23 mouse cellular contexts compared by ENCODE assay signal in genomic region chr16:56441658-56442344, GRCm38 (mm10).
"Had no signal": no experiment of that assay in that cellular context is flagged by ENCODE, and none has a peak within 500 bp of the region (broad histone marks: within the 10 kb centered on the region; RNA-seq: fewer than 3 reads in every experiment).

No protein-coding gene starts in this region.

- H3K36me3 ChIP-seq: heart, embryonic 10.5 days; heart, embryonic 12.5 days; hindbrain, embryonic 10.5 days; hindbrain, embryonic 12.5 days; limb, embryonic 13.5 days; limb, embryonic 15.5 days; liver, embryonic 12.5 days had no signal

- H3K4me3 ChIP-seq: gastrocnemius, adult 2 months; heart, embryonic 10.5 days; heart, embryonic 12.5 days; hindbrain, embryonic 10.5 days; hindbrain, embryonic 12.5 days; limb, embryonic 13.5 days; limb, embryonic 15.5 days; liver, embryonic 12.5 days had no signal

- H3K4me1 ChIP-seq: heart, embryonic 10.5 days; heart, embryonic 12.5 days; hindbrain, embryonic 10.5 days; hindbrain, embryonic 12.5 days; limb, embryonic 13.5 days; limb, embryonic 15.5 days; liver, embryonic 12.5 days had no signal

- H3K9ac ChIP-seq: heart, embryonic 12.5 days; hindbrain, embryonic 12.5 days; hindbrain, embryonic 14.5 days; limb, embryonic 13.5 days; limb, embryonic 15.5 days; liver, embryonic 12.5 days had no signal

- H3K27ac ChIP-seq: gastrocnemius, adult 2 months; heart, embryonic 10.5 days; hindbrain, embryonic 10.5 days; hindbrain, embryonic 12.5 days; hindbrain, embryonic 14.5 days; limb, embryonic 13.5 days; limb, embryonic 15.5 days; liver, embryonic 12.5 days had no signal

- H3K9me3 ChIP-seq: heart, embryonic 10.5 days; heart, embryonic 12.5 days; hindbrain, embryonic 10.5 days; hindbrain, embryonic 12.5 days; limb, embryonic 13.5 days; limb, embryonic 15.5 days; liver, embryonic 12.5 days had no signal

- H3K4me2 ChIP-seq: heart, embryonic 12.5 days; hindbrain, embryonic 12.5 days; hindbrain, embryonic 14.5 days; limb, embryonic 13.5 days; limb, embryonic 15.5 days; liver, embryonic 12.5 days had no signal

- DNase-seq: gastrocnemius, adult 2 months; gastrocnemius, postnatal 10 days; gastrocnemius, postnatal 25 days; heart, adult 18-20 months; heart, postnatal 10 days; heart, postnatal 4 days; kidney, adult 11 months; kidney, adult 2 months; kidney, postnatal 10 days; kidney, postnatal 36 days; layer of hippocampus, adult 9-11 months; layer of hippocampus, postnatal 36 days; left cerebral cortex, postnatal 4 days had no signal

- H3K27me3 ChIP-seq: heart, embryonic 12.5 days; hindbrain, embryonic 12.5 days; limb, embryonic 13.5 days; limb, embryonic 15.5 days; liver, embryonic 12.5 days had no signal

- ATAC-seq: hindbrain, embryonic 16.5 days; intestine, embryonic 16.5 days; liver, embryonic 12.5 days had no signal
